Mouse (Mus musculus) stomach, embryonic 14.5 days (tissue): ENCODE measurements around the gene Ubqln4. TPM values are rescaled to one million over a fixed set of nuclear protein-coding genes. Genes with fewer than 3 reads are reported as not detected.
A peak's percentile ranks its signal among the peaks of the same experiment; 100 is the strongest.
"Not testable (repeated sequence)": the region's sequence is repeated elsewhere in the genome, so short reads cannot be mapped to it uniquely, and the experiment has no call there.

Source experiments
- ATAC-seq: fragments of 200-750 bp; cut with Nextera tagmentation; 2 replicates; pipeline ENCODE4 v1.8.0; 2017; ENCODE audit warnings: low read depth, moderate TSS enrichment; ENCODE audit not compliant: insufficient number of reproducible peaks, insufficient read depth, low FRiP score
- H3K27ac ChIP-seq: fragments of 300-500 bp; sonication (generic); 2 replicates; pipeline ENCODE4 v1.5.1; 2014; ENCODE audit warnings: mild to moderate bottlenecking, low read length, moderate library complexity, mixed read lengths
- H3K27me3 ChIP-seq: fragments of 300-500 bp; sonication (generic); 2 replicates; pipeline ENCODE4 v1.6.1; 2014; ENCODE audit warnings: low read length, control low read depth, mixed read lengths; ENCODE audit not compliant: control insufficient read depth, insufficient read depth
- H3K36me3 ChIP-seq: fragments of 300-500 bp; sonication (generic); 2 replicates; pipeline ENCODE4 v1.6.1; 2014; ENCODE audit warnings: mild to moderate bottlenecking, control low read depth, low read length, moderate library complexity, mixed read lengths; ENCODE audit not compliant: control insufficient read depth, insufficient read depth
- H3K4me1 ChIP-seq: fragments of 300-500 bp; sonication (generic); 2 replicates; pipeline ENCODE4 v1.6.1; 2014; ENCODE audit warnings: low read length, control low read depth, mixed read lengths; ENCODE audit not compliant: control insufficient read depth, insufficient read depth
- H3K4me2 ChIP-seq: fragments of 300-500 bp; sonication (generic); replicated peaks from 2 replicates; pipeline ENCODE4 v1.6.1; 2014; ENCODE audit warnings: low read depth, low read length, control low read depth
- H3K4me3 ChIP-seq: fragments of 300-500 bp; sonication (generic); 2 replicates; pipeline ENCODE4 v1.5.1; 2014; ENCODE audit warnings: low read depth, low read length, control low read depth
- H3K9ac ChIP-seq: fragments of 300-500 bp; sonication (generic); replicated peaks from 2 replicates; pipeline ENCODE4 v1.6.1; 2014; ENCODE audit warnings: low read depth, mild to moderate bottlenecking, control low read depth, low read length, moderate library complexity, mixed read lengths
- H3K9me3 ChIP-seq: fragments of 300-500 bp; sonication (generic); 2 replicates; pipeline ENCODE4 v1.6.1; 2016; ENCODE audit warnings: low read depth, low read length, control low read depth; ENCODE audit not compliant: control insufficient read depth
- WGBS: fragments of 180-500 bp; shearing (Covaris S2); extraction: QIAGEN DNeasy Blood & Tissue Kit; methylation state at CpG from one replicate; pipeline ENCODE4 v1.1.7; 2014; 5-methylcytosine and 5-hydroxymethylcytosine counted together
- polyA plus RNA-seq: library from polyadenylated mRNA; unstranded; fragments of >200 nt; fragmentation: Nextera tagmentation; extraction: Ambion mirVana; gene quantifications from 2 replicates; pipeline ENCODE4 v1.2.1, GENCODE M21; 2014

Ubqln4 gene
- polyA plus RNA-seq, 1 experiment from 2014 or later = 48.4 TPM

DNA sequence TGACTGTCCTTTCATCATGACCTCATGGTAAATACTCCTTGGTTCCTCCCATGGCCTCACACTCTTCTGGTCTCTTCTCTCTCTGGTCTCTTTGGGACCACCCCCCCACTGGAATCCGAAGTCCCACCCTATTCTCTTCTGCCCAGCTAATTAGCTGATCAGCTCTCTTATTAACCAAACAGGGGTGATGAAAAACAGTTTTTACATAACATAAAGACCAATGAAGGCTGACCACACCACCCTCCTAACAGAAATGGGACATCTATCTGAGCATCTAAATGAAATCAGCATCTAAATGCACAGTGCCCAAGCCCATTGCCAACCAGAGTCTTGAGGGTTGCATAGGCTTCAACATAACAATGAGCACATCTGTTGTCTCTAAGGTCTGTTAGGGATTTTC, 18.3 kb downstream of the Ubqln4 start:
- WGBS = 70% methylated on average over 1 of the region's 1 CpGs
- ATAC-seq = no peak
- H3K4me1 ChIP-seq = no peaks in the 10 kb centered on the region
- H3K9ac ChIP-seq = no peak overlapping the region
- H3K4me2 ChIP-seq = no peak overlapping the region
- H3K36me3 ChIP-seq = peaks cover 25% of the 10 kb centered on the region
- no peaks in the 10 kb centered on the region for H3K9me3 ChIP-seq
- no peak overlapping the region for H3K27ac ChIP-seq
- H3K27me3 ChIP-seq = no peaks in the 10 kb centered on the region
- H3K4me3 ChIP-seq = no peak overlapping the region

DNA sequence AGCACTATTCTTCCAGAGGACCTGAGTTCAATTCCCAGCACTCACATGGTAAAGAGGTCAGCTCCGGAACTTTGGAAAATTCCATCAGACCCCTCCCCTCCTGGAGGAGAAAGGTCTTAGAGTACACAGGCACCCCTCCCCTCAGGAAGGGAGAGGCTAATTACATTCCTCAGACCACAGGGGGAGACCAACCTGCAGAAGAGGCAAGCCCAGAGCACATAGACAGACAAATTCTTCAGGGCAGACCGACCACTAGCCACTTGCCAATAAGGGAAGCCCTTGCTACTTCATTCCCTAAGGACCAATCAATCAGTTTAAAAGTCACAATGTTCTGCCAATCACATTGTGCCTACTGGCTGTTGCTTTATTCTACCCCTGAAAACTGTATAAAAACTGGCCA, 19.3 kb downstream of the Ubqln4 start:
- H3K9me3 ChIP-seq = no peaks in the 10 kb centered on the region
- no peak overlapping the region for H3K4me2 ChIP-seq
- no peaks in the 10 kb centered on the region for H3K27me3 ChIP-seq
- peaks cover 19% of the 10 kb centered on the region for H3K36me3 ChIP-seq
- 72% methylated on average over 2 of the region's 2 CpGs for WGBS
- H3K4me3 ChIP-seq = no peak overlapping the region
- H3K9ac ChIP-seq = no peak overlapping the region
- H3K4me1 ChIP-seq = no peaks in the 10 kb centered on the region
- ATAC-seq = no peak
- H3K27ac ChIP-seq = no peak overlapping the region

DNA sequence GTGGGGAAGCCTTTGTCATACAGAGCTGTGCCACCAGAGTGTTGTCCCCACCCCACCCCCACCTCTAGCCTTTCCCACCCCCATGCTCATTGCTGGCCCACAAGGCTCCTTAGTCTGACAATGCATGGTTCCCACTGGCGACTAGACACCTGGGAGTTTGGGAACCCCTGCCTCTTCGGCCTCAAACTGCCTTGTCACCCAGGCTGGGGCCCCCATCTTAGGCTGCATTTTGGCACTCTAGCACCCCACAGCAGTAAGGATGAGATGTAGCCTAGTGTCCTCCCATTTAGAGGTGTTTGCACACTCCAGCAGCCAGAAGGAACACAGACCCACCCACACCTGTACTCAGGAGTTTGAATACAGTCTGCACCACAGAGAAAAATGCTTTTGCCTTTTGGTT, 20.3 kb downstream of the Ubqln4 start:
- Histone ChIP-seq H3K9me3 (no peaks in the 10 kb centered on the region), H3K4me2 (no peak overlapping the region), H3K4me3 (no peak overlapping the region), H3K27ac (no peak overlapping the region), H3K9ac (no peak overlapping the region), H3K36me3 (peaks cover 10% of the 10 kb centered on the region), H3K4me1 (peaks cover 1% of the 10 kb centered on the region; the same call in 1 of the 2 replicates), H3K27me3 (no peaks in the 10 kb centered on the region)
- ATAC-seq = no peak
- 86% methylated on average over 2 of the region's 2 CpGs for WGBS

DNA sequence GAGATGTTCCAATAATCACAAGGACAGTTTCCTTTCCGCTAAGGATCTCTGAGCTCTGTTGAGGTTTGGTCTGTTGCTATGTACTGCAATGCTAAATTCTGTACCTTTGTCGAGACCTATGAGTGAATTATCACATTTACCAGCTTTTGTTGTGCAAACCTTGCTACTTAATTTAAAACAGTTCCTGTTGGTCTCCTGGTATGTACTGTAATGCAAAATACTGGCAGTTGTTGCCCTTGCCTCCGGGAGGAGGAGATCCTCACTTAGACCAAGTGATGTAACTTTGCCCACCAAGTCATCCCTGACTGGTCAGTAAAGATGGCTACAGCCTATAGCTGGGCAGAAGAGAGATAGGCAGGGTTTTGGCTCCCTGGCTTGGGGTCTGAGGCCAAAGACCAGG, 22.0 kb downstream of the Ubqln4 start, which contains the start of gene Ssr2:
Gene Ssr2, plus strand, starts transcription at position 337 of the 400 bp plus-strand sequence.
- Histone ChIP-seq H3K9me3 (no peaks in the 10 kb centered on the region), H3K9ac (no peak within 1 kb of the TSS), H3K4me2 (no peak within 1 kb of the TSS), H3K4me1 (peaks cover 10% of the 10 kb centered on the region), H3K4me3 (no peak within 1 kb of the TSS), H3K27ac (no peak within 1 kb of the TSS), H3K36me3 (no peaks in the 10 kb centered on the region), H3K27me3 (no peaks in the 10 kb centered on the region)
- WGBS = 80% methylated on average over 3 of the region's 3 CpGs
- no peak for ATAC-seq

DNA sequence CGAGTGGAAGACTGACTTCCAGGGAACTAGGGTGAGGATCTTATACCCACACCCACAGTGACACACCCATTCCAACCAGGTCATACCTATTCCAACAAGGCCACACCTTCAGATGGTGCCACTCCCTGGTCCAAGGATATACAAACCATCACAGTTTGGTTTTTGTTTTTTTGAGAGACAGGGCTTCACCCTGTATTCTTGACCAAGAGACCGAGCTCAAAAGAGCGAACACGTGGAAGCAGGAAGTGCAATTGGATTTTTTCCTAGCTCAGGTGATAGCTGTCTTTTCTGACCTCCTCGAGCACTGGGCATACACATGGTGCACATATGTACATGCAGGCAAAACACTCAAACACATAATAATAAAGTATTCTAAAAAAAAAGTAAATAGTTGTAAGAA, 24.3 kb downstream of the Ubqln4 start:
- H3K9ac ChIP-seq, H3K9me3 ChIP-seq, H3K27me3 ChIP-seq, ATAC-seq, H3K27ac ChIP-seq, H3K4me3 ChIP-seq, H3K4me2 ChIP-seq: not testable (repeated sequence)
- peaks cover 14% of the 10 kb centered on the region; the same call in 1 of the 2 replicates for H3K36me3 ChIP-seq
- H3K4me1 ChIP-seq = peaks cover 10% of the 10 kb centered on the region
- 84% methylated on average over 5 of the region's 5 CpGs for WGBS

DNA sequence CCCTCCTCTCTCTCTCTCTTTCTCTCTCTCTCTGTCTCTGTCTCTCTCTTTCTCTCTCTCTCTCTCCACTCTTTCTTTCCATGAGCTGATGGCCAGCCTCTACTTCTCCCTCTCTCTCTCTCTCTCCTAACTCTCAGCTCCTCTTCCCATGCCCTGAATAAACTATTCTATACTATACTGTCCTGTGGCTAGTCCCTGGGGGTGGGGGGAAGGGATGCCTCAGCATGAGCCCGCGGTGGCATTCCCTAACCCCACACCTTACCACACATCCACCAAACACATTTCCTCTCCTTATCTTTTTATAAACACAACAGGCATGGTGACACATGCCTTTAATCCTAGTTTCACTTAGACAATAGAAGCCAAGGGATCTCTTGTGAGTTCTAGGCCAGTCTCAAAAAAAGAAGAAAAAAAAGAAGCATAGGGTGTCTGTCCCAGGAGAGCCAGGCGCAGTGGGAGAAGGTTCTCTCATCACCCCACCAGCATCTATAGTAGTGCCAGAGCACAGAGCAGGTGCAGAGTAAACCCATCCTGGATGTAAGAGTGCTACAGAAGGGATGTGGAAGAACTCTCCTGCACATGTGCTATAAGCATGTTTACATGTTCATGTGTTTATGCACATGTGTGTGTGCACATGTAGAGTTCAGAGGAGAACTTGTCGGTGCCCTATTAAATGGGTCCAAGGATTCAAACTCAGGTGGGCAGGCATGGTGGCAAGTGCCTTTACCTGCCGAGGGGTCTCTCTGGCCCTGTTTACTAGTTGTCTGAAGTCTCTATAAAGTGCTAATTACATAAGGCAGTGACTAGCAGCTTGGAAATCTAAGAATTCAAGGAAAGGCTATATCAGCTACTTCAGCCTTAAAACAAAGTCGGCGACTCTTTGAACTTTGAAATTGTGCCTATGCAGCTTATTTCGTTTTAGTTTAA, 25.2 kb downstream of the Ubqln4 start:
- Histone ChIP-seq H3K36me3 (peaks cover 23% of the 10 kb centered on the region), H3K27me3 (no peaks in the 10 kb centered on the region), H3K4me2 (peak overlapping the region; percentile 88), H3K27ac (no peak overlapping the region), H3K9ac (no peak overlapping the region), H3K4me1 (peaks cover 10% of the 10 kb centered on the region), H3K9me3 (no peaks in the 10 kb centered on the region), H3K4me3 (peak overlapping the region; percentile 90)
- WGBS = 44% methylated on average over 8 of the region's 8 CpGs
- 0 out of 2 replicates have a peak, but pooled peaks have one; percentile 12 for ATAC-seq

DNA sequence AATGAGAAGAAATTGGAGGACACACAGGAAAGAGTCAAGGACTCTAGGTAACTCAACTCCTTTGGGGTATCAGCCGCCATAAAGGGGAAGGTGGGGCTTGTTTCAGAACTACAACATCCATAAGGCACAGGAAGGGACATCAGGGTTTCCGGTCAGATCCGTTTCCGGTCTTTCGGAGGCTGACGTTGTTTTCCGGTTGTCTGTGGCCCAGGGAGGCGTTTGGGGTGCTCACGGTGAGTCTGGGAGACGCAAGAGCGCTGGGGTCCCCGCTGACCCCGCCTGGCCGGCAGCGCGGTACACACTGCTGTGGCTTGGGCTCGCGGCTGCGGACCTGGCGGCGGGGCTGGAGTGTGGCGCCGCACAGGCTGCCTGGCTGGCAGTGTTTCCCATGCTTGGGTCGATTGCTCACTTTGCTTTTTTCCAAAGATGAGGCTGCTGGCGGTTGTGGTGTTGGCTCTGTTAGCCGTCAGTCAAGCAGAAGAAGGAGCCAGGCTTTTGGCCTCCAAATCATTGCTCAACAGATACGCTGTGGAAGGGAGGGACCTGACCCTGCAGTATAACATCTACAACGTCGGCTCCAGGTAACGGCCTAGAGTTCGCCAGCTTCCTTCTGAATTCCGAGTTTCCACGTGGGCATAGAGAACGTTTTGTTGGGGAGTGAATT, 26.0 kb downstream of the Ubqln4 start:
- Histone ChIP-seq H3K27ac (peak overlapping the region; percentile 48; the same call in 1 of the 2 replicates), H3K4me3 (peak overlapping the region; percentile 90), H3K4me1 (peaks cover 10% of the 10 kb centered on the region), H3K4me2 (peak overlapping the region; percentile 88), H3K9me3 (no peaks in the 10 kb centered on the region), H3K36me3 (peaks cover 26% of the 10 kb centered on the region), H3K9ac (peak overlapping the region; percentile 67), H3K27me3 (no peaks in the 10 kb centered on the region)
- ATAC-seq = peak; percentile 75; the same call in 1 of the 2 replicates
- under 1% methylated on average over 34 of the region's 34 CpGs for WGBS

DNA sequence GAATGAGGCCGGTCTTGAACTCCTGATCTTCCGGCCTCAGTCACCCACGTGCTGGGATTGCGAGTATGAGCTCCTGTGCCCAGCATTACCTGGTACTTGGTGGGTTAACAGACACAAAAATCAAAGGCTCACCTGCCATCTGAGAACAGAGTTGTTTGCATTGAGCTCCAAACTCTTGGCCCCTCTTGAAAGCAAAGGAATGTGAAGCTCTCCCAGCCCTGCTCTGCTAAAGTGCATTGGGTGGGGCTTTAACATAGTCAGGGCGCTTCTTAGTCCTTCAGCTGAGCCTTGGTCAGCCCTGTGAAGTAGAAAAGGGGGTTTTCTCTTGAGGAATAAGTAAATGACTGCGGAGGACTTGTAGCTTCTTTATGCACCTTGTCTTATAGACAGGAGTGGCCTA, 32.2 kb downstream of the Ubqln4 start:
- ATAC-seq = no peak
- no peak overlapping the region for H3K27ac ChIP-seq
- H3K36me3 ChIP-seq = peaks cover 59% of the 10 kb centered on the region
- H3K4me2 ChIP-seq = no peak overlapping the region
- H3K9ac ChIP-seq = no peak overlapping the region
- no peaks in the 10 kb centered on the region for H3K4me1 ChIP-seq
- 87% methylated on average over 6 of the region's 6 CpGs for WGBS
- H3K27me3 ChIP-seq = no peaks in the 10 kb centered on the region
- H3K9me3 ChIP-seq = no peaks in the 10 kb centered on the region
- no peak overlapping the region for H3K4me3 ChIP-seq
